ENCODE assay signal across 14 mouse cellular contexts in genomic region chr17:48436487-48436886, GRCm38 (mm10). TPM values are rescaled to one million over a fixed set of nuclear protein-coding genes. Genes with fewer than 3 reads are reported as not detected.
DNase-seq lines count a peak whose midpoint lies in the region; ATAC-seq lines count a peak whose summit lies in the region.
"Had no signal": no experiment of that assay in that cellular context is flagged by ENCODE, and none has a peak within 500 bp of the region (broad histone marks: within the 10 kb centered on the region; RNA-seq: fewer than 3 reads in every experiment).

No protein-coding gene starts in this region.

- WGBS in hindbrain, embryonic 12.5 days, result 74% methylated on average over 1 of the region's 1 CpGs
- WGBS in hindbrain, embryonic 11.5 days, result 85% methylated on average over 1 of the region's 1 CpGs
- WGBS in intestine, embryonic 14.5 days, result 69% methylated on average over 1 of the region's 1 CpGs
- WGBS in limb, embryonic 15.5 days, result 48% methylated on average over 1 of the region's 1 CpGs
- 44% methylated on average over 1 of the region's 1 CpGs for WGBS in forebrain, embryonic 15.5 days

- no peaks in the 10 kb centered on the region for H3K36me3 ChIP-seq in hindbrain, embryonic 12.5 days
- H3K36me3 ChIP-seq in hindbrain, embryonic 11.5 days (ENCODE audit: control insufficient read depth, insufficient read depth, low read length), result no peaks in the 10 kb centered on the region
- H3K36me3 ChIP-seq in intestine, embryonic 14.5 days (ENCODE audit: control insufficient read depth, insufficient read depth, low read length), result no peaks in the 10 kb centered on the region
- no peaks in the 10 kb centered on the region for H3K36me3 ChIP-seq in limb, embryonic 15.5 days
- H3K36me3 ChIP-seq in forebrain, embryonic 15.5 days, result no peaks in the 10 kb centered on the region
- H3K36me3 ChIP-seq: neural tube, embryonic 12.5 days had no signal

- no peaks in the 10 kb centered on the region for H3K9me3 ChIP-seq in hindbrain, embryonic 12.5 days (replicated peaks)
- no peaks in the 10 kb centered on the region for H3K9me3 ChIP-seq in hindbrain, embryonic 11.5 days (ENCODE audit: control insufficient read depth, low read length)
- no peaks in the 10 kb centered on the region for H3K9me3 ChIP-seq in intestine, embryonic 14.5 days (ENCODE audit: control insufficient read depth, low read length)
- H3K9me3 ChIP-seq in limb, embryonic 15.5 days, result no peaks in the 10 kb centered on the region
- H3K9me3 ChIP-seq in forebrain, embryonic 15.5 days, result no peaks in the 10 kb centered on the region
- H3K9me3 ChIP-seq: neural tube, embryonic 12.5 days had no signal

- H3K27ac ChIP-seq in hindbrain, embryonic 12.5 days, result peak overlapping the region; percentile 36; the same call in 1 of the 2 replicates
- H3K27ac ChIP-seq in hindbrain, embryonic 11.5 days (ENCODE audit: low read depth, low read length), result no peak overlapping the region
- peak overlapping the region; percentile 30; the same call in 1 of the 2 replicates for H3K27ac ChIP-seq in intestine, embryonic 14.5 days (ENCODE audit: low read depth)
- H3K27ac ChIP-seq in limb, embryonic 15.5 days, result peak overlapping the region; percentile 76
- H3K27ac ChIP-seq in forebrain, embryonic 15.5 days (replicated peaks), result no peak overlapping the region

- peaks cover 14% of the 10 kb centered on the region for H3K4me1 ChIP-seq in hindbrain, embryonic 12.5 days
- H3K4me1 ChIP-seq in hindbrain, embryonic 11.5 days (replicated peaks; ENCODE audit: control insufficient read depth, insufficient read depth, low read length), result no peaks in the 10 kb centered on the region; the same call in 1 of the 2 replicates
- H3K4me1 ChIP-seq in intestine, embryonic 14.5 days (replicated peaks; ENCODE audit: control insufficient read depth, insufficient read depth, low read length), result peaks cover 32% of the 10 kb centered on the region
- peaks cover 20% of the 10 kb centered on the region for H3K4me1 ChIP-seq in limb, embryonic 15.5 days
- peaks cover 6% of the 10 kb centered on the region; the same call in 1 of the 2 replicates for H3K4me1 ChIP-seq in forebrain, embryonic 15.5 days

- ATAC-seq in hindbrain, embryonic 12.5 days (ENCODE audit: low FRiP score), result no peak
- ATAC-seq in hindbrain, embryonic 11.5 days (ENCODE audit: low FRiP score), result no peak
- ATAC-seq in intestine, embryonic 14.5 days (replicated peaks; ENCODE audit: low FRiP score, low TSS enrichment, low read depth), result no peak
- ATAC-seq in limb, embryonic 15.5 days (ENCODE audit: insufficient number of reproducible peaks, low FRiP score, low TSS enrichment, low read depth), result no peak; the same call in 1 of the 2 replicates
- no peak for ATAC-seq in forebrain, embryonic 15.5 days (replicated peaks)
- ATAC-seq: CD4-positive, CD25-positive, alpha-beta regulatory T cell, adult 4 months had no signal

- H3K9ac ChIP-seq in hindbrain, embryonic 12.5 days, result no peak overlapping the region
- H3K9ac ChIP-seq in hindbrain, embryonic 11.5 days (ENCODE audit: low read depth, low read length), result no peak overlapping the region
- H3K9ac ChIP-seq in intestine, embryonic 14.5 days (ENCODE audit: low read length), result no peak overlapping the region
- no peak overlapping the region for H3K9ac ChIP-seq in limb, embryonic 15.5 days
- H3K9ac ChIP-seq in forebrain, embryonic 15.5 days (replicated peaks), result no peak overlapping the region
- H3K9ac ChIP-seq: neural tube, embryonic 12.5 days had no signal

- no peak overlapping the region for H3K4me3 ChIP-seq in hindbrain, embryonic 12.5 days
- no peak overlapping the region for H3K4me3 ChIP-seq in hindbrain, embryonic 11.5 days (ENCODE audit: low read depth, low read length)
- H3K4me3 ChIP-seq in intestine, embryonic 14.5 days (ENCODE audit: low read depth, low read length), result no peak overlapping the region
- no peak overlapping the region for H3K4me3 ChIP-seq in limb, embryonic 15.5 days
- H3K4me3 ChIP-seq in forebrain, embryonic 15.5 days, result no peak overlapping the region
- H3K4me3 ChIP-seq: neural tube, embryonic 12.5 days had no signal

- no peak overlapping the region for H3K4me2 ChIP-seq in hindbrain, embryonic 12.5 days (replicated peaks)
- no peak overlapping the region for H3K4me2 ChIP-seq in hindbrain, embryonic 11.5 days (replicated peaks; ENCODE audit: low read depth, low read length)
- H3K4me2 ChIP-seq in intestine, embryonic 14.5 days (ENCODE audit: low read length), result no peak overlapping the region
- H3K4me2 ChIP-seq in limb, embryonic 15.5 days, result no peak overlapping the region
- no peak overlapping the region for H3K4me2 ChIP-seq in forebrain, embryonic 15.5 days (replicated peaks)
- H3K4me2 ChIP-seq: neural tube, embryonic 12.5 days had no signal

- DNase-seq in hindbrain, embryonic 11.5 days (ENCODE audit: low spot score), result no peak
- peak; percentile 72 to 74 for DNase-seq in gastrocnemius, adult 8-10 months (ENCODE audit: low spot score in 2 of 2)
- DNase-seq in intestine, embryonic 14.5 days (ENCODE audit: low spot score), result no peak
- no peak for DNase-seq in retina, embryonic 14.5 days (ENCODE audit: low spot score)
- DNase-seq in adrenal gland, postnatal 25 days, result no peak
- DNase-seq: adrenal gland, postnatal 14 days; cerebellum, postnatal 36 days; layer of hippocampus, postnatal 36 days; lung, postnatal 36 days had no signal

- no peaks in the 10 kb centered on the region for H3K27me3 ChIP-seq in hindbrain, embryonic 12.5 days
- no peaks in the 10 kb centered on the region for H3K27me3 ChIP-seq in hindbrain, embryonic 11.5 days (ENCODE audit: control insufficient read depth, insufficient read depth, low read length)
- H3K27me3 ChIP-seq in intestine, embryonic 14.5 days (replicated peaks; ENCODE audit: control insufficient read depth, insufficient read depth, low read length), result no peaks in the 10 kb centered on the region
- H3K27me3 ChIP-seq in limb, embryonic 15.5 days, result no peaks in the 10 kb centered on the region
- no peaks in the 10 kb centered on the region for H3K27me3 ChIP-seq in forebrain, embryonic 15.5 days
- H3K27me3 ChIP-seq: neural tube, embryonic 12.5 days had no signal

RNA-seq across cellular contexts. Expression of gene Apobec2, which starts 3.8 kb away (rescaled TPM):
- polyA plus RNA-seq in hindbrain, embryonic 12.5 days (2016; fragmentation: Nextera tagmentation; extraction: Ambion mirVana), result 2.1 and 5.3 TPM in 2 replicates
- 1.6 and 1.7 TPM in 2 replicates for polyA plus RNA-seq in hindbrain, embryonic 11.5 days (2014; fragmentation: Nextera tagmentation; extraction: Ambion mirVana)
- total RNA-seq in gastrocnemius, adult 8-10 months (2022), result 100 to 1,000 TPM; 445 to 531 (median 476) TPM
- 2.4 and 3.3 TPM in 2 replicates for polyA plus RNA-seq in intestine, embryonic 14.5 days (2014; fragmentation: Nextera tagmentation; extraction: Ambion mirVana)
- polyA plus RNA-seq in limb, embryonic 15.5 days (2015; fragmentation: Nextera tagmentation; extraction: Ambion mirVana), result 26.8 and 97.4 TPM in 2 replicates
- 1.3 and 1.5 TPM in 2 replicates for total RNA-seq in adrenal gland, postnatal 25 days (2021)
- 0.19 and 0.73 TPM in 2 replicates for polyA plus RNA-seq in forebrain, embryonic 15.5 days (2015; fragmentation: Nextera tagmentation; extraction: Ambion mirVana)
- total RNA-seq: layer of hippocampus, postnatal 36 days had no signal

RNA-seq across cellular contexts. Expression of gene Tspo2, which starts 14.8 kb away (rescaled TPM):
- polyA plus RNA-seq in hindbrain, embryonic 12.5 days (2016; fragmentation: Nextera tagmentation; extraction: Ambion mirVana), result 1.9 and 2.5 TPM in 2 replicates
- 0.06 and 0.39 TPM in 2 replicates for polyA plus RNA-seq in hindbrain, embryonic 11.5 days (2014; fragmentation: Nextera tagmentation; extraction: Ambion mirVana)
- total RNA-seq in gastrocnemius, adult 8-10 months (2022), result not detected
- polyA plus RNA-seq in intestine, embryonic 14.5 days (2014; fragmentation: Nextera tagmentation; extraction: Ambion mirVana), result 1.6 and 1.7 TPM in 2 replicates
- polyA plus RNA-seq in limb, embryonic 15.5 days (2015; fragmentation: Nextera tagmentation; extraction: Ambion mirVana), result 1.8 and 3.0 TPM in 2 replicates
- not detected in 2 replicates for total RNA-seq in adrenal gland, postnatal 25 days (2021)
- polyA plus RNA-seq in forebrain, embryonic 15.5 days (2015; fragmentation: Nextera tagmentation; extraction: Ambion mirVana), result 2.3 and 2.8 TPM in 2 replicates
- total RNA-seq: layer of hippocampus, postnatal 36 days had no signal
- polyA plus RNA-seq: CD4-positive, CD25-positive, alpha-beta regulatory T cell, adult 4 months had no signal

RNA-seq across cellular contexts. Expression of gene Unc5cl, which starts 18.2 kb away (rescaled TPM):
- 0.26 and 0.49 TPM in 2 replicates for polyA plus RNA-seq in hindbrain, embryonic 12.5 days (2016; fragmentation: Nextera tagmentation; extraction: Ambion mirVana)
- 0.11 and 0.15 TPM in 2 replicates for polyA plus RNA-seq in hindbrain, embryonic 11.5 days (2014; fragmentation: Nextera tagmentation; extraction: Ambion mirVana)
- not detected for total RNA-seq in gastrocnemius, adult 8-10 months (2022)
- polyA plus RNA-seq in intestine, embryonic 14.5 days (2014; fragmentation: Nextera tagmentation; extraction: Ambion mirVana), result 33.5 and 37.0 TPM in 2 replicates
- polyA plus RNA-seq in limb, embryonic 15.5 days (2015; fragmentation: Nextera tagmentation; extraction: Ambion mirVana), result 0.06 and 0.14 TPM in 2 replicates
- not detected in 2 replicates for total RNA-seq in adrenal gland, postnatal 25 days (2021)
- polyA plus RNA-seq in forebrain, embryonic 15.5 days (2015; fragmentation: Nextera tagmentation; extraction: Ambion mirVana), result 0.17 and 0.24 TPM in 2 replicates
- polyA plus RNA-seq: neural tube, embryonic 12.5 days had no signal

RNA-seq across cellular contexts. Expression of gene Oard1, which starts 26.7 kb away (rescaled TPM):
- polyA plus RNA-seq in hindbrain, embryonic 12.5 days (2016; fragmentation: Nextera tagmentation; extraction: Ambion mirVana), result 52.4 and 61.5 TPM in 2 replicates
- 75.0 and 79.0 TPM in 2 replicates for polyA plus RNA-seq in hindbrain, embryonic 11.5 days (2014; fragmentation: Nextera tagmentation; extraction: Ambion mirVana)
- 10 to 100 TPM; 12.4 to 18.1 (median 16.4) TPM for total RNA-seq in gastrocnemius, adult 8-10 months (2022)
- 72.4 and 77.7 TPM in 2 replicates for polyA plus RNA-seq in intestine, embryonic 14.5 days (2014; fragmentation: Nextera tagmentation; extraction: Ambion mirVana)
- 38.4 and 40.3 TPM in 2 replicates for polyA plus RNA-seq in limb, embryonic 15.5 days (2015; fragmentation: Nextera tagmentation; extraction: Ambion mirVana)
- total RNA-seq in adrenal gland, postnatal 25 days (2021), result 21.5 and 31.2 TPM in 2 replicates
- polyA plus RNA-seq in forebrain, embryonic 15.5 days (2015; fragmentation: Nextera tagmentation; extraction: Ambion mirVana), result 59.0 and 60.7 TPM in 2 replicates

RNA-seq across cellular contexts. Expression of gene Nfya, which starts 26.8 kb away (rescaled TPM):
- 16.7 and 18.6 TPM in 2 replicates for polyA plus RNA-seq in hindbrain, embryonic 12.5 days (2016; fragmentation: Nextera tagmentation; extraction: Ambion mirVana)
- 19.9 and 26.9 TPM in 2 replicates for polyA plus RNA-seq in hindbrain, embryonic 11.5 days (2014; fragmentation: Nextera tagmentation; extraction: Ambion mirVana)
- total RNA-seq in gastrocnemius, adult 8-10 months (2022), result 1 to 10 TPM; 2.8 to 6.3 (median 5.6) TPM
- 21.4 and 24.0 TPM in 2 replicates for polyA plus RNA-seq in intestine, embryonic 14.5 days (2014; fragmentation: Nextera tagmentation; extraction: Ambion mirVana)
- 13.6 and 13.9 TPM in 2 replicates for polyA plus RNA-seq in limb, embryonic 15.5 days (2015; fragmentation: Nextera tagmentation; extraction: Ambion mirVana)
- total RNA-seq in adrenal gland, postnatal 25 days (2021), result 36.6 and 39.2 TPM in 2 replicates
- 17.6 and 18.9 TPM in 2 replicates for polyA plus RNA-seq in forebrain, embryonic 15.5 days (2015; fragmentation: Nextera tagmentation; extraction: Ambion mirVana)

Comparison
In these comparisons a context has a peak if more than half of its experiments do, and no peak if none do; other contexts are left out.
1. H3K27ac ChIP-seq: peak in hindbrain, embryonic 12.5 days (single experiment), intestine, embryonic 14.5 days (single experiment) and limb, embryonic 15.5 days (single experiment); none in hindbrain, embryonic 11.5 days (single experiment) and forebrain, embryonic 15.5 days (single experiment).
2. DNase-seq: peak in gastrocnemius, adult 8-10 months (2 of 2); none in hindbrain, embryonic 11.5 days (single experiment), intestine, embryonic 14.5 days (single experiment), retina, embryonic 14.5 days (single experiment) and adrenal gland, postnatal 25 days (single experiment).
3. RNA of gene Unc5cl, which starts 18.2 kb away (polyA plus RNA-seq): 33.5 to 37.0 TPM in intestine, embryonic 14.5 days; 0.26 to 0.49 TPM in hindbrain, embryonic 12.5 days, 0.17 to 0.24 TPM in forebrain, embryonic 15.5 days, 0.11 to 0.15 TPM in hindbrain, embryonic 11.5 days and 0.06 to 0.14 TPM in limb, embryonic 15.5 days; every median in the first group is over 10 times any median in the second.